Mouse (Mus musculus) C2C12 (cell line): ENCODE measurements around the gene Stim1.

Experiments used
- CEBPB ChIP-seq: IDR thresholded peaks from one replicate; pipeline ENCODE4 v1.6.1; 2011; ENCODE audit warnings: low read depth, mild to moderate bottlenecking, control low read depth, moderate library complexity
- CTCF ChIP-seq: IDR thresholded peaks from one replicate; pipeline ENCODE4 v1.5.1; 2011; ENCODE audit not compliant: control insufficient read depth, insufficient read depth, insufficient read length
- FOSL1 ChIP-seq: IDR thresholded peaks from one replicate; pipeline ENCODE4 v1.8.0; 2011; ENCODE audit warnings: mild to moderate bottlenecking, low read length; ENCODE audit not compliant: poor library complexity, insufficient read depth, severe bottlenecking
- MYOG ChIP-seq: IDR thresholded peaks from one replicate; pipeline ENCODE4 v1.6.1; 2011; ENCODE audit not compliant: control insufficient read depth, insufficient read length; ENCODE audit errors: extremely low read depth

DNA sequence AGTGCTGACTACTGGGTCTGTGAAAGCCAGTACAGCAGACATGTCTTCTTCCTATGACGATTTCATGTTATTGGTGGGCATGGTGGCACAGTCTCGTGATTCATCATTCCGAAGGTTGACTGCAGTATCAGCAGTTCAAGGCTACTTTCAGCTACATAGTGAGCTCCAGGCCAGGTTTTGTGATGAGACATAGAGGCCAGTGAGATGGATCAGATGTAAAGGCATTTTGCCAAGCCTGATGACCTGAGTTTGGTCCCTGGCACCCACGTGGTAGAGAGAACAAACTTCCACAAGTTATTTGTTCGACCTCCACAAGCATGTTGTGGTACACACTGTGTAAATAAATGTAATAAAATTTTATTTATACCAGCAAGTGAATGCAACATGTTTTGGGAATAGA, 102.9 kb downstream of the Stim1 start:
- no peak for TF ChIP-seq CEBPB
- TF ChIP-seq CTCF: no peak
- TF ChIP-seq MYOG: no peak
- no peak for TF ChIP-seq FOSL1
